Comparison of ENCODE assay signal across 8 mouse cellular contexts in genomic region chr13:112926796-112927195, GRCm38 (mm10). TPM values are rescaled to one million over a fixed set of nuclear protein-coding genes. Genes with fewer than 3 reads are reported as not detected.
DNase-seq lines count a peak whose midpoint lies in the region; ATAC-seq and TF ChIP-seq lines count a peak whose summit lies in the region.

No protein-coding gene starts in this region.

- ATAC-seq in forebrain, postnatal 0 days, result no peak
- no peak for ATAC-seq in kidney, embryonic 16.5 days (ENCODE audit: low FRiP score, low TSS enrichment)
- ATAC-seq in megakaryocyte, adult 5-6 weeks (ENCODE audit: poor library complexity, severe bottlenecking), result peak; percentile 53

- H3K36me3 ChIP-seq in forebrain, postnatal 0 days (ENCODE audit: insufficient read depth), result peaks cover 5% of the 10 kb centered on the region; the same call in 1 of the 2 replicates
- H3K36me3 ChIP-seq in kidney, embryonic 16.5 days (ENCODE audit: insufficient read depth, low read length), result 0 out of 2 replicates have a peak, but pooled peaks cover 3% of the 10 kb centered on the region

- no peaks in the 10 kb centered on the region for H3K9me3 ChIP-seq in forebrain, postnatal 0 days (ENCODE audit: low read length)
- H3K9me3 ChIP-seq in kidney, embryonic 16.5 days (ENCODE audit: low read length), result no peaks in the 10 kb centered on the region

- peak overlapping the region; percentile 88 for H3K27ac ChIP-seq in forebrain, postnatal 0 days (ENCODE audit: low read depth, low read length)
- peak overlapping the region; percentile 84 for H3K27ac ChIP-seq in kidney, embryonic 16.5 days (ENCODE audit: low read length)

- TF ChIP-seq CTCF in forebrain, postnatal 0 days (IDR thresholded peaks at IDR 0.05; ENCODE audit: low read depth), result no peak

- H3K4me2 ChIP-seq in forebrain, postnatal 0 days (ENCODE audit: low read depth), result peak overlapping the region; percentile 83
- peak overlapping the region; percentile 66 for H3K4me2 ChIP-seq in kidney, embryonic 16.5 days (replicated peaks; ENCODE audit: low read depth, low read length)

- H3K27me3 ChIP-seq in forebrain, postnatal 0 days (ENCODE audit: insufficient read depth, low read length), result no peaks in the 10 kb centered on the region
- H3K27me3 ChIP-seq in kidney, embryonic 16.5 days (ENCODE audit: insufficient read depth, low read length), result no peaks in the 10 kb centered on the region

- H3K9ac ChIP-seq in forebrain, postnatal 0 days, result peak overlapping the region; percentile 75
- peak overlapping the region; percentile 72 for H3K9ac ChIP-seq in kidney, embryonic 16.5 days (replicated peaks; ENCODE audit: low read length)

- peaks cover 12% of the 10 kb centered on the region; the same call in 1 of the 2 replicates for H3K4me1 ChIP-seq in forebrain, postnatal 0 days (ENCODE audit: insufficient read depth)
- H3K4me1 ChIP-seq in kidney, embryonic 16.5 days (ENCODE audit: insufficient read depth, low read length), result peaks cover 20% of the 10 kb centered on the region

- under 1% methylated on average over 19 of the region's 19 CpGs for WGBS in forebrain, postnatal 0 days
- 0% methylated on average over 19 of the region's 19 CpGs for WGBS in kidney, embryonic 16.5 days

- peak overlapping the region; percentile 90 for H3K4me3 ChIP-seq in forebrain, postnatal 0 days (ENCODE audit: low read depth, low read length)
- H3K4me3 ChIP-seq in kidney, embryonic 16.5 days (ENCODE audit: low read length), result peak overlapping the region; percentile 94

- DNase-seq in spleen, adult 18-20 months, result peak; percentile 18 to 31
- no peak for DNase-seq in spleen, adult 12 weeks (ENCODE audit: low spot score)
- peak; percentile 32 for DNase-seq in cerebellum, adult 11 months
- DNase-seq in forebrain, postnatal 0 days, result no peak
- DNase-seq in telencephalon, adult 2 months (ENCODE audit: low read depth, low spot score), result peak; percentile 6
- no peak for DNase-seq in adipocyte (ENCODE audit: low spot score)

RNA-seq across cellular contexts. Expression of gene Mtrex, which starts 0.4 kb away (rescaled TPM):
- total RNA-seq in forebrain, postnatal 0 days (2014; rRNA removed), result 40.4 and 41.8 TPM in 2 replicates
- 36.5 and 39.9 TPM in 2 replicates for polyA plus RNA-seq in forebrain, postnatal 0 days (2015; fragmentation: Nextera tagmentation; extraction: Ambion mirVana)
- polyA plus RNA-seq in kidney, embryonic 16.5 days (2015; fragmentation: Nextera tagmentation; extraction: Ambion mirVana), result 72.2 and 78.6 TPM in 2 replicates
- 46.6 and 47.3 TPM in 2 replicates for total RNA-seq in megakaryocyte, adult 5-6 weeks (2015)
- total RNA-seq in megakaryocyte, adult 5-6 weeks (2017), result 47.5 and 51.9 TPM in 2 replicates

RNA-seq across cellular contexts. Expression of gene Dhx29, which starts 0.5 kb away (rescaled TPM):
- total RNA-seq in forebrain, postnatal 0 days (2014; rRNA removed), result 24.9 and 33.6 TPM in 2 replicates
- 19.3 and 25.5 TPM in 2 replicates for polyA plus RNA-seq in forebrain, postnatal 0 days (2015; fragmentation: Nextera tagmentation; extraction: Ambion mirVana)
- 16.0 and 18.1 TPM in 2 replicates for polyA plus RNA-seq in kidney, embryonic 16.5 days (2015; fragmentation: Nextera tagmentation; extraction: Ambion mirVana)
- total RNA-seq in megakaryocyte, adult 5-6 weeks (2015), result 9.9 and 12.0 TPM in 2 replicates
- 14.7 and 14.9 TPM in 2 replicates for total RNA-seq in megakaryocyte, adult 5-6 weeks (2017)

Comparison
In these comparisons a context has a peak if more than half of its experiments do, and no peak if none do; other contexts are left out.
1. DNase-seq: peak in spleen, adult 18-20 months (2 of 2), cerebellum, adult 11 months (single experiment) and telencephalon, adult 2 months (single experiment); none in spleen, adult 12 weeks (single experiment), forebrain, postnatal 0 days (single experiment) and adipocyte (single experiment).